Mouse (Mus musculus): ENCODE data around the gene B130006D01Rik.

GRCm38 (mm10) chr11:95773264-95773663 is 49.9 kb downstream of the B130006D01Rik start:
- TF ChIP-seq HCFC1 (IDR thresholded peaks at IDR 0.05; ENCODE audit: low read depth, low read length) (no peak), CTCF (conservative IDR thresholded peaks at IDR 0.05 in 1 of 2, IDR thresholded peaks at IDR 0.05 in 1 of 2; ENCODE audit: low read depth in 2 of 2, low read length in 2 of 2) (no peak), RCOR1 (conservative IDR thresholded peaks at IDR 0.05; ENCODE audit: low read depth, low read length) (no peak), ZKSCAN1 (IDR thresholded peaks at IDR 0.05; ENCODE audit: borderline replicate concordance, low read depth, low read length) (no peak), POLR2A (IDR thresholded peaks at IDR 0.05; ENCODE audit: low read depth, low read length) (no peak), MXI1 (IDR thresholded peaks at IDR 0.05; ENCODE audit: low read depth, low read length) (no peak), MAX (IDR thresholded peaks at IDR 0.05; ENCODE audit: low read length) (no peak), E2F4 (IDR thresholded peaks at IDR 0.05; ENCODE audit: insufficient replicate concordance, low read depth, low read length) (no peak), ETS1 (conservative IDR thresholded peaks at IDR 0.05; ENCODE audit: low read depth, low read length) (no peak), CHD2 (IDR thresholded peaks at IDR 0.05; ENCODE audit: low read length) (no peak), MAFK (IDR thresholded peaks at IDR 0.05; ENCODE audit: insufficient replicate concordance, low read length) (no peak), MYC (IDR thresholded peaks at IDR 0.05; ENCODE audit: low read depth, low read length) (no peak), MAZ (IDR thresholded peaks at IDR 0.05; ENCODE audit: low read depth, low read length) (no peak)

Measured in CH12.LX (cell line).